Mouse (Mus musculus) heart, embryonic 16.5 days (tissue): Measurements from ENCODE around the gene Maip1. TPM values are rescaled to one million over a fixed set of nuclear protein-coding genes. Genes with fewer than 3 reads are reported as not detected.
A peak's percentile ranks its signal among the peaks of the same experiment; 100 is the strongest.

Experiments used
- ATAC-seq: fragments of 200-750 bp; cut with Nextera tagmentation; replicated peaks from 2 replicates; pipeline ENCODE4 v1.8.0; 2017; ENCODE audit warnings: moderate number of reproducible peaks; ENCODE audit not compliant: insufficient read depth, low FRiP score; ENCODE audit errors: extremely low read depth
- H3K27ac ChIP-seq: fragments of 300-500 bp; sonication (generic); 2 replicates; pipeline ENCODE4 v1.5.1; 2014; ENCODE audit warnings: mild to moderate bottlenecking, low read length, control low read depth, moderate library complexity
- H3K27me3 ChIP-seq: fragments of 300-500 bp; sonication (generic); 2 replicates; pipeline ENCODE4 v1.6.1; 2014; ENCODE audit warnings: low read length, mixed read lengths; ENCODE audit not compliant: control insufficient read depth, insufficient read depth
- H3K36me3 ChIP-seq: fragments of 300-500 bp; sonication (generic); 2 replicates; pipeline ENCODE4 v1.6.1; 2014; ENCODE audit not compliant: control insufficient read depth, insufficient read depth
- H3K4me1 ChIP-seq: fragments of 300-500 bp; sonication (generic); 2 replicates; pipeline ENCODE4 v1.6.1; 2014; ENCODE audit warnings: low read length, mixed read lengths; ENCODE audit not compliant: control insufficient read depth, insufficient read depth
- H3K4me2 ChIP-seq: fragments of 300-500 bp; sonication (generic); 2 replicates; pipeline ENCODE4 v1.6.1; 2014; ENCODE audit warnings: low read depth, mild to moderate bottlenecking, control low read depth, low read length
- H3K4me3 ChIP-seq: fragments of 300-500 bp; sonication (generic); 2 replicates; pipeline ENCODE4 v1.5.1; 2014; ENCODE audit warnings: mild to moderate bottlenecking, control low read depth, low read length
- H3K9ac ChIP-seq: fragments of 300-500 bp; sonication (generic); 2 replicates; pipeline ENCODE4 v1.6.1; 2014; ENCODE audit warnings: low read length, control low read depth
- H3K9me3 ChIP-seq: fragments of 300-500 bp; sonication (generic); replicated peaks from 2 replicates; pipeline ENCODE4 v1.6.1; 2016; ENCODE audit warnings: low read length; ENCODE audit not compliant: control insufficient read depth
- WGBS: fragments of 180-500 bp; shearing (Covaris S2); extraction: QIAGEN DNeasy Blood & Tissue Kit; methylation state at CpG from one replicate; pipeline ENCODE4 v1.1.7; 2014; 5-methylcytosine and 5-hydroxymethylcytosine counted together
- polyA plus RNA-seq: library from polyadenylated mRNA; unstranded; fragments of >200 nt; fragmentation: Nextera tagmentation; extraction: Ambion mirVana; gene quantifications from 2 replicates; pipeline ENCODE4 v1.2.1, GENCODE M21; 2015

The Maip1 gene
- polyA plus RNA-seq = 15.5 and 16.5 TPM in 2 replicates

GRCm38 (mm10) chr1:57406187-57407151 lies at the start of gene Maip1, which contains the start of gene Tyw5:
TSS of gene Maip1 (plus strand) at chr1:57406328.
TSS of gene Tyw5 (minus strand) at chr1:57407101.
- peak; percentile 89 for ATAC-seq
- Histone ChIP-seq H3K27ac (peak within 1 kb of the TSS; percentile 97), H3K9ac (peak within 1 kb of the TSS; percentile 89), H3K36me3 (no peaks in the 10 kb centered on the region; the same call in 1 of the 2 replicates), H3K9me3 (no peaks in the 10 kb centered on the region), H3K4me2 (peak within 1 kb of the TSS; percentile 80), H3K4me1 (peaks cover 21% of the 10 kb centered on the region), H3K4me3 (peak within 1 kb of the TSS; percentile 92), H3K27me3 (no peaks in the 10 kb centered on the region)
- WGBS = under 1% methylated on average over 72 of the region's 72 CpGs

GRCm38 (mm10) chr1:57358546-57358945 lies 47.6 kb upstream of the Maip1 start:
- Histone ChIP-seq H3K4me1 (no peaks in the 10 kb centered on the region), H3K36me3 (no peaks in the 10 kb centered on the region), H3K27me3 (no peaks in the 10 kb centered on the region), H3K9ac (no peak overlapping the region), H3K27ac (no peak overlapping the region), H3K4me3 (no peak overlapping the region), H3K4me2 (no peak overlapping the region), H3K9me3 (no peaks in the 10 kb centered on the region)
- ATAC-seq = no peak
- 74% methylated on average over 5 of the region's 5 CpGs for WGBS

GRCm38 (mm10) chr1:57367446-57367845 lies 38.7 kb upstream of the Maip1 start:
- Histone ChIP-seq H3K27me3 (no peaks in the 10 kb centered on the region), H3K9me3 (no peaks in the 10 kb centered on the region), H3K4me1 (no peaks in the 10 kb centered on the region), H3K27ac (no peak overlapping the region), H3K9ac (no peak overlapping the region), H3K36me3 (no peaks in the 10 kb centered on the region), H3K4me2 (no peak overlapping the region), H3K4me3 (no peak overlapping the region)
- no peak for ATAC-seq
- 92% methylated on average over 3 of the region's 3 CpGs for WGBS

- Histone ChIP-seq H3K27ac (no peak overlapping the region), H3K4me1 (no peaks in the 10 kb centered on the region), H3K4me2 (no peak overlapping the region), H3K36me3 (no peaks in the 10 kb centered on the region), H3K9me3 (no peaks in the 10 kb centered on the region), H3K9ac (no peak overlapping the region), H3K27me3 (no peaks in the 10 kb centered on the region), H3K4me3 (no peak overlapping the region)
- ATAC-seq = no peak
- WGBS = 77% methylated on average over 4 of the region's 4 CpGs
Measured at GRCm38 (mm10) chr1:57369111-57369510, 37.0 kb upstream of the Maip1 start.

- no peak overlapping the region for H3K4me2 ChIP-seq
Measured at GRCm38 (mm10) chr1:57370451-57370850, 35.7 kb upstream of the Maip1 start.

GRCm38 (mm10) chr1:57375276-57375675 lies 30.9 kb upstream of the Maip1 start:
- no peak for ATAC-seq
- no peaks in the 10 kb centered on the region for H3K9me3 ChIP-seq
- WGBS = 92% methylated on average over 2 of the region's 2 CpGs

More at GRCm38 (mm10) chr1:57370451-57370850, 35.7 kb upstream of the Maip1 start:
- ATAC-seq = no peak
- Histone ChIP-seq H3K9ac (no peak overlapping the region), H3K4me1 (no peaks in the 10 kb centered on the region), H3K27me3 (no peaks in the 10 kb centered on the region), H3K27ac (no peak overlapping the region), H3K4me3 (no peak overlapping the region), H3K9me3 (no peaks in the 10 kb centered on the region), H3K36me3 (no peaks in the 10 kb centered on the region)
- WGBS = 62% methylated on average over 4 of the region's 4 CpGs

GRCm38 (mm10) chr1:57376806-57377205 lies 29.3 kb upstream of the Maip1 start:
- H3K4me3 ChIP-seq = peak overlapping the region; percentile 93
- peak overlapping the region; percentile 52; the same call in 1 of the 2 replicates for H3K9ac ChIP-seq
- H3K4me1 ChIP-seq = peaks cover 11% of the 10 kb centered on the region
- WGBS = 52% methylated on average over 6 of the region's 6 CpGs
- H3K36me3 ChIP-seq = no peaks in the 10 kb centered on the region
- H3K4me2 ChIP-seq = peak overlapping the region; percentile 73
- no peak overlapping the region for H3K27ac ChIP-seq
- H3K9me3 ChIP-seq = no peaks in the 10 kb centered on the region
- no peaks in the 10 kb centered on the region for H3K27me3 ChIP-seq
- ATAC-seq = no peak

More at GRCm38 (mm10) chr1:57375276-57375675, 30.9 kb upstream of the Maip1 start:
- Histone ChIP-seq H3K9ac (no peak overlapping the region), H3K4me3 (no peak overlapping the region), H3K4me2 (no peak overlapping the region), H3K4me1 (peaks cover 11% of the 10 kb centered on the region), H3K27me3 (no peaks in the 10 kb centered on the region), H3K27ac (no peak overlapping the region), H3K36me3 (no peaks in the 10 kb centered on the region)

- Histone ChIP-seq H3K9me3 (no peaks in the 10 kb centered on the region), H3K4me1 (peaks cover 11% of the 10 kb centered on the region), H3K36me3 (no peaks in the 10 kb centered on the region), H3K27ac (peak within 1 kb of the TSS; percentile 85), H3K4me2 (peak within 1 kb of the TSS; percentile 82), H3K4me3 (peak within 1 kb of the TSS; percentile 93), H3K27me3 (no peaks in the 10 kb centered on the region), H3K9ac (peak within 1 kb of the TSS; percentile 89)
- under 1% methylated on average over 81 of the region's 81 CpGs for WGBS
- peak; percentile 97 for ATAC-seq
Measured at GRCm38 (mm10) chr1:57377376-57378341, 28.5 kb upstream of the Maip1 start, which contains the start of gene 1700066M21Rik. TSS of gene 1700066M21Rik (plus strand) at chr1:57377620.
